Mouse (Mus musculus) lung, adult 2 months (tissue): ENCODE measurements at regions not wholly inside any gene's neighbourhood (a gene's known extent, or its start where the extent isn't known, plus 50 kb on each side); places are given as distances from the start of the nearest gene placed in this dataset.

ENCODE experiments used
- CTCF ChIP-seq: fragments of 200-500 bp; IDR thresholded peaks from 2 replicates; pipeline ENCODE4 v1.5.1; 2011; ENCODE audit warnings: mild to moderate bottlenecking, low read length, control low read depth; ENCODE audit not compliant: insufficient read depth
- POLR2A ChIP-seq: fragments of 200-500 bp; IDR thresholded peaks from 2 replicates; pipeline ENCODE4 v1.6.1; 2011; ENCODE audit warnings: low read depth, mild to moderate bottlenecking, control low read depth, low read length, borderline replicate concordance; ENCODE audit errors: extremely low read depth

GRCm38 (mm10) chr13:53948056-53948455, 107.4 kb downstream of the Drd1 start:
- TF ChIP-seq POLR2A, result no peak
- TF ChIP-seq CTCF, result no peak
